Mouse (Mus musculus) liver, postnatal 0 days (tissue): ENCODE results near the gene Nphp1.

Source experiments
- CTCF ChIP-seq: sonication (generic); IDR thresholded peaks from 2 replicates; pipeline ENCODE4 v1.5.1; 2016; ENCODE audit warnings: antibody characterized with exemption, low read depth
- EP300 ChIP-seq: IDR thresholded peaks from 2 replicates; pipeline ENCODE4 v1.6.1; 2016; ENCODE audit warnings: antibody characterized with exemption, low read depth, mild to moderate bottlenecking

DNA sequence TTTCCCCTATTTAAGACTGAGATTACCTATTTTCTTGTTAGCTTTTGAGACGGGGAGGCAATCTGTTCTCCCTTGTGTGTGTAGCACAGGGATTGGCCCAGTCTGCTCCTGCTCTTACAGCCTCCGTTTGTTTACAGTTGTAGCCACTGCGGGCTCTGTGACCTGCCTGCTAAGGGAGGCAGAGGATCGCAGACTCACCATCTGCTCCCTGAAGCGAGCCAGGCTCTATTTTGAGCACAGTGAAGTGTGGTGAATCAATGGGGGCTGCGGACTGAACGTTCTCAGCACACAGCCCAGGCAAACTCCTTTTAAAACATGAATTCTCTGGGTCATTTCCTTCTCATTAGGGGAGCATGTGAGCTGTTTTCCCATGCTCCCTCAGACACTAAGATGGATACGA is 31.5 kb downstream of the Nphp1 start:
- TF ChIP-seq CTCF = no peak
- no peak for TF ChIP-seq EP300
